Mouse (Mus musculus) kidney, adult 10 weeks (tissue): ENCODE measurements around the gene Slc39a8. TPM values are rescaled to one million over a fixed set of nuclear protein-coding genes. Genes with fewer than 3 reads are reported as not detected.

Source experiments
- polyA plus RNA-seq: library from polyadenylated mRNA; stranded (reverse); fragments of 350-450 nt; fragmentation: Illumina TruSeq; extraction: RNeasy Lipid Tissue Mini Kit (QIAGEN cat#74804); gene quantifications from one replicate; pipeline ENCODE4 v1.2.3, GENCODE M21; 2014; ENCODE audit warnings: low read depth, low replicate concordance

Slc39a8 gene
- polyA plus RNA-seq, result 113 TPM

GRCm38 (mm10) chr3:135825016-135825753, at the start of gene Slc39a8:
Slc39a8 (plus strand) TSS chr3:135825279.

Other genes starting within 250 kb of the Slc39a8 start
- gene Nfkb1, start 133.7 kb upstream of the Slc39a8 start, polyA plus RNA-seq, result 10.7 TPM